Mouse (Mus musculus) cerebellum, adult 9-10 months (tissue): ENCODE data around the gene Syngr3.

ENCODE experiments used
- DNase-seq: peaks from one replicate; pipeline ENCODE4 v3.0.0; 2022

The Syngr3 gene

GRCm38 (mm10) chr17:24644030-24644715 lies 45.6 kb downstream of the Syngr3 start:
- no peak for DNase-seq

- no peak for DNase-seq
Measured at GRCm38 (mm10) chr17:24642791-24643343, 46.9 kb downstream of the Syngr3 start.

- DNase-seq, result no peak
Measured at GRCm38 (mm10) chr17:24641944-24642343, 47.8 kb downstream of the Syngr3 start.

GRCm38 (mm10) chr17:24640581-24640980 lies 49.2 kb downstream of the Syngr3 start:
- DNase-seq, result no peak

- DNase-seq, result no peak
Measured at GRCm38 (mm10) chr17:24640119-24640518, 49.6 kb downstream of the Syngr3 start.

GRCm38 (mm10) chr17:24639571-24639988 lies 50.2 kb downstream of the Syngr3 start:
- no peak for DNase-seq

- no peak for DNase-seq
Measured at GRCm38 (mm10) chr17:24638840-24639239, 50.9 kb downstream of the Syngr3 start.

- no peak for DNase-seq
Measured at GRCm38 (mm10) chr17:24638214-24638613, 51.5 kb downstream of the Syngr3 start.

GRCm38 (mm10) chr17:24636781-24637481 lies 52.8 kb downstream of the Syngr3 start:
- no peak for DNase-seq

- DNase-seq, result no peak
Measured at GRCm38 (mm10) chr17:24635694-24636093, 54.1 kb downstream of the Syngr3 start.
